Mouse (Mus musculus): ENCODE measurements around the gene Ndufs3. TPM values are rescaled to one million over a fixed set of nuclear protein-coding genes. Genes with fewer than 3 reads are reported as not detected.

The Ndufs3 gene
- 50.8 and 57.6 TPM in 2 replicates for polyA plus RNA-seq (2011; ENCODE audit: insufficient read depth, insufficient read length, low replicate concordance, missing spikeins)

- peak within 1 kb of the TSS; percentile 99 for H3K4me3 ChIP-seq (replicated peaks; ENCODE audit: control insufficient read depth, low read depth, low read length)
- WGBS = under 1% methylated on average over 43 of the region's 43 CpGs
- peak within 1 kb of the TSS; percentile 78 for H3K27ac ChIP-seq (ENCODE audit: control insufficient read depth, insufficient read depth, low read depth, low read length, poor library complexity)
- peak; percentile 95 for TF ChIP-seq POLR2A (IDR thresholded peaks at IDR 0.05; ENCODE audit: borderline replicate concordance, control insufficient read depth, low read depth, low read length)
- no peak for TF ChIP-seq CTCF (IDR thresholded peaks at IDR 0.05; ENCODE audit: control insufficient read depth, insufficient read depth, low read length)
- no peaks in the 10 kb centered on the region; the same call in 1 of the 2 replicates for H3K4me1 ChIP-seq (ENCODE audit: control insufficient read depth, insufficient read depth, low read length)
Measured at GRCm38 (mm10) chr2:90904076-90904855, at the start of gene Ndufs3, which contains the start of gene Kbtbd4. Gene Ndufs3, minus strand, starts transcription at chr2:90904827. Gene Kbtbd4, plus strand, starts transcription at chr2:90904740.

DNA sequence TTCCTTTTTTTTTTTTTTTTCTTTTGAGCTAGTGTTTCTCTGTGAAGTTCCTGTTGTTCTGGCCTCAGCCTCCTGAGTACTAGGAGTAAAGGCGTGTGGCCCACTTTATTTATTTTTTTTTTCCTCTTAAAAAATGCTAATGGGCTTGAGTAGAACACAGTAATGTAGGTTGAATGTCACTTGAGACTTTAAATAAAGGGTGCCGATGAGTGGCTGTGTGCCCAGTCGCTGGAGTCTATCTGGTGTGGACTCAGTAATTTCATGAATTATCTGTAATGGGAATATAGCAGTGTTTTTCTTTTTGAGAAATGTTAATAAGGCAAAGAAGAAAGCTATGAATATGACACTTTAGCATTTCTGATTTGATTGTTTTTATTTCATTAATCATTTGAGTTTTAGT lies 48.8 kb upstream of the Ndufs3 start:
- Histone ChIP-seq H3K4me1 (ENCODE audit: control insufficient read depth, insufficient read depth, low read length) (peaks cover 3% of the 10 kb centered on the region), H3K4me3 (replicated peaks; ENCODE audit: control insufficient read depth, low read depth, low read length) (no peak overlapping the region), H3K27ac (ENCODE audit: control insufficient read depth, insufficient read depth, low read depth, low read length, poor library complexity) (no peak overlapping the region)
- WGBS = 79% methylated on average over 3 of the region's 3 CpGs
- TF ChIP-seq CTCF (IDR thresholded peaks at IDR 0.05; ENCODE audit: control insufficient read depth, insufficient read depth, low read length) (no peak), POLR2A (IDR thresholded peaks at IDR 0.05; ENCODE audit: borderline replicate concordance, control insufficient read depth, low read depth, low read length) (no peak)

DNA sequence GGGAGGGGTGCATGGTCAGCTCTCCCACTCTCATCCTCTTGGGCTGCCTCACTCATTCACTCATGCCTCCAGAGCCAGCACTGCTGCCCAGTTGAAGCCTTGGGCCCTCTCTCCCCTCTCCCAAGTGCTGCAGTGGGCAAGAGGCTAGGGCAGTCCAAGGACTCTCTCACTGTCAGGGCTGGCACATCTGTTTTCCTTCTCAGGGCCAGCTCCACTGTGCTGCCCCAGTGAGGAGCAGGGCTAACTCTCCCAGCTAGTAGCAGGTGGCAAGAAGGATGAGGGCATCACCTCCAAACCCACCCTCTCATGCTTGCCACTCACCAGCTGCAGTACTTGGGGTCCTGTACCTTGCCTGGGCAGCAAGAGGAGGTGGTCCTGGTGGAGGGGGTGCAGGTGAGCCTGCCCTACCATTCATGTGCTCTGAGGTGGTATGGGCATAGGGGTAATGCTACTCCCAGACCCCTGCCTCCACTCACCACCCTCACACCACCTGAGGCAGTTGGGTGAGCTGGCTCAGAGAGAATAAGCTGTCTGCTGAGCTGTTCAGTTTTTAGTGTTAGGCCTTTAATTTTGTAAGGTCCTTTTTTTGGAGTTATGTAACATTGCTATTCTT lies 46.1 kb upstream of the Ndufs3 start:
- Histone ChIP-seq H3K4me1 (ENCODE audit: control insufficient read depth, insufficient read depth, low read length) (peaks cover 3% of the 10 kb centered on the region), H3K4me3 (replicated peaks; ENCODE audit: control insufficient read depth, low read depth, low read length) (no peak overlapping the region), H3K27ac (ENCODE audit: control insufficient read depth, insufficient read depth, low read depth, low read length, poor library complexity) (peak overlapping the region; percentile 58)
- TF ChIP-seq CTCF (IDR thresholded peaks at IDR 0.05; ENCODE audit: control insufficient read depth, insufficient read depth, low read length) (no peak), POLR2A (IDR thresholded peaks at IDR 0.05; ENCODE audit: borderline replicate concordance, control insufficient read depth, low read depth, low read length) (0 out of 2 replicates have a peak, but pooled peaks have one; percentile 14)

DNA sequence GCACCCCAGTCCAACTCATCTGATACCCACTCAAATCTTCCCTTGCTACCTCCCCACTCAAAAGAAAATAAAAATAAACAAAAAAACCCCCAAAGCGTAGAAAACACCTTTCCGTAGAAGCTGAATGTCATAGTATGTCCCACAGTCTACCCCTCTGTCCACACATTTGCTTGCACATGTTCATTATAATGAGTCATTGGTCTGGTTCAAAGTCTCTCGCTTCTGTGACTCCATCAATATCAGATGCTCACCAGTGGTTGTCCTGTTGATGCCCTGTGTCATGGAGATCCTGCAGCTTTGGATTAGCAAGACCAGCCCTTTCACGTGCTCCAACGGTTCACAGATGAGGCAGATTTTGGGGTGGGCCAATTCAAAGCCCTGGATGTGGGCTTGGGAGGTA lies 45.5 kb upstream of the Ndufs3 start:
- no peak overlapping the region for H3K27ac ChIP-seq (ENCODE audit: control insufficient read depth, insufficient read depth, low read depth, low read length, poor library complexity)
- H3K4me1 ChIP-seq (ENCODE audit: control insufficient read depth, insufficient read depth, low read length) = peaks cover 3% of the 10 kb centered on the region
- H3K4me3 ChIP-seq (replicated peaks; ENCODE audit: control insufficient read depth, low read depth, low read length) = no peak overlapping the region
- TF ChIP-seq CTCF (IDR thresholded peaks at IDR 0.05; ENCODE audit: control insufficient read depth, insufficient read depth, low read length) (no peak), POLR2A (IDR thresholded peaks at IDR 0.05; ENCODE audit: borderline replicate concordance, control insufficient read depth, low read depth, low read length) (no peak)
- 87% methylated on average over 5 of the region's 5 CpGs for WGBS

DNA sequence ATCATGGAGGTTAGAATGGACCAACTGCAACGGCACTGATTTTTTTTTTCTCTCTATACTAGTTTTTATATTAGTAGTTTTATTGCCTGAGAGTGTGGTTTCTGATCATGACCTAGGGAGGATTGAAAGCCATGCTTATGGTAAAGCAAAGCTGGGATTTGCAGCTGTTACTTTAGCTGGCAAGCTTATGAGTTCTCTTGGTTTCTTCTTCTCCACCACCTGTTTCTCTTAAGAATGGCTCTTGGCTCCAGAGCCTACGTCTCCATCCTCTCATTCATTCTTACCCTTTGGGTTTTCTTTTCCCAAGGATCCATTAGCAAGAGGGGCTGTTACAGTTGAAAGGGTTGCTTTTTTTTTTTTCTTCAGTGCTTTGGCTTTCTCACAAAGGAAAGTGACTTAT lies 37.1 kb upstream of the Ndufs3 start:
- Histone ChIP-seq H3K27ac (ENCODE audit: control insufficient read depth, insufficient read depth, low read depth, low read length, poor library complexity) (no peak overlapping the region), H3K4me1 (ENCODE audit: control insufficient read depth, insufficient read depth, low read length) (no peaks in the 10 kb centered on the region), H3K4me3 (replicated peaks; ENCODE audit: control insufficient read depth, low read depth, low read length) (no peak overlapping the region)
- no peak for TF ChIP-seq CTCF (IDR thresholded peaks at IDR 0.05; ENCODE audit: control insufficient read depth, insufficient read depth, low read length)
- TF ChIP-seq POLR2A (IDR thresholded peaks at IDR 0.05; ENCODE audit: borderline replicate concordance, control insufficient read depth, low read depth, low read length) = no peak
- WGBS = 73% methylated on average over 2 of the region's 2 CpGs

DNA sequence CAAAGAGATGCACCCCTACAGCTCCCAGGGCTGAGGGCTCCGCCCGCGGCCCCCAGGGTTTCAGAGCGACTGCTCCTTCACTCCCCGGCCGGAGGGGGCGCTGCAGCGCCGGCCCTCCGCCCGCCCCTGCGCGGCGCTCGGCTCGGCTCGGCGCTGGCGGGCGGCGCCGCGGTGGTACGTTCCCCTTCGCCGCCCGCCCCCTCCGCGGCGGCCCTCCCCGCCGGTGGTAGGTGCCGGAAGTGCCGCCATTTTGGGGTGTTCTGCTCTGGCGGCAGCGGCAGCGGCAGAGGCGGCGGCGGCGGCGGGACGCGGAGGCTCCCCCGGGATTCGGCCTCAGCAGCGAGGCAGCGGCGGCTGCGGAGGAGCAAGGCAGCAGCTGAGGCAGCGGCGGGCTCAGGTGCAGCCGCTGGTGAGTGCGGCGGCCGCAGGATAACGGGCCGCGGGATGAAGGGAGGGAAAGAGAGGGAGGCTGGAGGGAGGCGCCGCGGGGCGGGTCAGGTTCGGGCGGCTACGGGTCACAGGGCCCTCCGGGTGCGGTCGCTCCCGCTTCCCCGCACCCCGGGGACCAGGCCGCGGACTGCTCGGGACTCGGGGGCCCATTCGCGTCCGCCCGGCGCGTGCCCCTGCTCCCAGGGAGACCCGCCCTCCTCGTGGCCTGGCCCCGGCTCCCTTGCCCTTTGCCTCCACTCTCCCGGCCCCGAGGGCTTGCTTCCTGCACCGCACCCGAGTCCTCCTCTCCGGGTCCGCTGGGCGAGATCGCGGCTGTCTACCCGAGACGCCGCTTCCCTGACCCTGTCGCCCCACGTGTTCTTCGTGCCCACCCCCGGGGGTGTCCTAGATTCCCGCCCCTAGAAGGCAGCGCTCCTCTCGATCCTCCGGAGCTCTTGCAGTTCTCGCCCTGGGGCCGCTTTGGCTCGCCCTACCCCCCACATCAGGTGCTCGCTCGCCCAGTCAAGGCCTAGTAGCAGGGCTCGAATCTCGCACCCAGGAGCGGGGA lies 35.9 kb upstream of the Ndufs3 start, which contains the start of gene Celf1:
Gene Celf1 (plus strand): TSS at position 150 of the 997 bp plus-strand sequence.
- WGBS = under 1% methylated on average over 111 of the region's 113 CpGs
- TF ChIP-seq POLR2A (IDR thresholded peaks at IDR 0.05; ENCODE audit: borderline replicate concordance, control insufficient read depth, low read depth, low read length) (peak; percentile 19; the same call in 1 of the 2 replicates), CTCF (IDR thresholded peaks at IDR 0.05; ENCODE audit: control insufficient read depth, insufficient read depth, low read length) (peak; percentile 45; the same call in 1 of the 2 replicates)

GRCm38 (mm10) chr2:90939750-90940149 lies 35.1 kb upstream of the Ndufs3 start:
- Histone ChIP-seq H3K27ac (ENCODE audit: control insufficient read depth, insufficient read depth, low read depth, low read length, poor library complexity) (no peak overlapping the region), H3K4me1 (ENCODE audit: control insufficient read depth, insufficient read depth, low read length) (no peaks in the 10 kb centered on the region), H3K4me3 (replicated peaks; ENCODE audit: control insufficient read depth, low read depth, low read length) (peak overlapping the region; percentile 56)
- TF ChIP-seq POLR2A (IDR thresholded peaks at IDR 0.05; ENCODE audit: borderline replicate concordance, control insufficient read depth, low read depth, low read length) = no peak
- TF ChIP-seq CTCF (IDR thresholded peaks at IDR 0.05; ENCODE audit: control insufficient read depth, insufficient read depth, low read length) = no peak
- WGBS = 30% methylated on average over 8 of the region's 8 CpGs

More for the DNA sequence above, 35.9 kb upstream of the Ndufs3 start, which contains the start of gene Celf1:
- no peaks in the 10 kb centered on the region for H3K4me1 ChIP-seq (ENCODE audit: control insufficient read depth, insufficient read depth, low read length)
- peak within 1 kb of the TSS; percentile 98 for H3K27ac ChIP-seq (ENCODE audit: control insufficient read depth, insufficient read depth, low read depth, low read length, poor library complexity)
- H3K4me3 ChIP-seq (replicated peaks; ENCODE audit: control insufficient read depth, low read depth, low read length) = peak within 1 kb of the TSS; percentile 97
